Mouse (Mus musculus) adrenal gland, postnatal 10 days (tissue): ENCODE data around the gene Gm11549. TPM values are rescaled to one million over a fixed set of nuclear protein-coding genes. Genes with fewer than 3 reads are reported as not detected.

Experiments
- DNase-seq: peaks from one replicate; pipeline ENCODE4 v3.0.0; 2021; ENCODE audit warnings: mixed read lengths
- long read RNA-seq, 2 experiments: library from polyadenylated mRNA; stranded (forward); transcript quantifications; one replicate each; pipeline ENCODE4 v2.0.0; 2021
- total RNA-seq, 2 experiments: library from RNA; stranded (reverse); gene quantifications; 2 replicates each; pipeline ENCODE4 v1.2.3; 2021

The Gm11549 gene
- total RNA-seq, result under 1 TPM; 0.09 to 0.70 TPM
- long read RNA-seq, experiment 1, partial matches to known transcripts, result 0 of 1 reads
- long read RNA-seq, experiment 1, other reads (novel, unspliced or antisense), result 0 of 1 reads
- long read RNA-seq, experiment 2, result 0 reads

DNA sequence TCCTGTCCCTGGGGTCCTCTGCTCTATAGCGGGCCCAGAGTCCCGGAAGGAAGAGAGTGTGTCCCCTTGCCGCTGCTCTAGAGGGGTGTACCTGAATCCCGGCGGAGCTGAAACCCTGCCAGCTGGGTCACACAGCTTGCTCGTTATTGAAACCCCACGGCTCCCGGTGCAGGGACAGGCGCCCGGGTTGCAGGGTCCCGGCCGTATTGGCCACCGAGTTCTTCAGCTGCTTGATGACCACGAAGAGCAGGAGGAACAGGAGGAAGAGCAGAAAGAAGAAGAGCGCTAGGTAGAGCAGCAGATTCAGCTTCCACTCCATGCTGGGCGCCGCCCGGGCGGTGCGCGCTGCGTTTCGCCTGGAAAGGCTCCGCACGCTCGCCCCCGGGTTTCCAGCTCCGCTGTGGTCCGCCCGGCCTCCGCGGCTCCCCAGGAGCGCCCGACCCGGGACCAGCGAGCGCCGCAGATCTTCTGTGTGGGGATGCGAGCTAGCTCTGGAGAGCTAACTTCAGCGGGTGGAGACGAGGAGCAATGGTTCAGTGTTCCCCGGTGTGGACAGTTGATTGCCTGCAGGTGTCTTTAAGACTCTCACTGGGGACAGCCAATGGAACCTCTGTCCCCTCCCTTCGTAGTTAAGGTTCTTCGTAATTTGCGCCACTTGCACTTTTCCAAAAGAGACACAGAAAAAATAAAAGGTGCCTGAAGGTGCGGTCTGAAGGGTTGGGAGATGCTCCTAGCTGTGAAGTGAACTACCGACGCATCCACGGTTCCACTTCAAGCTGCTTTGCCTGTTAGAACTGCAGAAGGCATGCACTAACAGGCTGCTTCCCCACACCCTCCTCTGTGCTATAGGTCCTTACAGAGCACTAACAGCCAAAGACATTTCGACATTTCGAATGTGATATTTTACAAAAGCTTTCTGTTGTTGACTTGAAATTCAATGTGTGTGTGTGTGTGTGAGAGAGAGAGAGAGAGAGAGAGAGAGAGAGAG lies at the start of gene Gm11549:
Gene Gm11549, minus strand, starts transcription at position 741 of the 988 bp plus-strand sequence.
- peak; percentile 43 for DNase-seq

DNA sequence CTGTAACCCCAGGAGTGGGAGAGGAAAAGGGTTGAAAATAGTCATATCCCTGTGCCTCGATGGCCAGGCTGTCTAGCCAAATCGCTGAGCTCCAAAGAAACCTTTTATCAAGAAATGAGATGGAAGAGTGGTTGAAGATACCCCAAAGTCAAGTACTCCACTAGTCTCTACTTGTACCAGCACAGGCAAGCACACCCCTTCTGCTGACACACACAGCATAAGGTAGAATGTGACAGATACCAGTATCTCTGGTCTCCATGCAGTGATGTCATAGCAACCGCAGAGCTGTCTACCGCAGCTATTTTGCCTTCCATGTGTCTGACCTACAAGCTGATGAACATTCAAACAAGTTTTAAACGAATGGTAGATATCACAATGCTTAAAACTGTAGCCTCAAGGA lies 48.2 kb upstream of the Gm11549 start:
- DNase-seq, result no peak

DNA sequence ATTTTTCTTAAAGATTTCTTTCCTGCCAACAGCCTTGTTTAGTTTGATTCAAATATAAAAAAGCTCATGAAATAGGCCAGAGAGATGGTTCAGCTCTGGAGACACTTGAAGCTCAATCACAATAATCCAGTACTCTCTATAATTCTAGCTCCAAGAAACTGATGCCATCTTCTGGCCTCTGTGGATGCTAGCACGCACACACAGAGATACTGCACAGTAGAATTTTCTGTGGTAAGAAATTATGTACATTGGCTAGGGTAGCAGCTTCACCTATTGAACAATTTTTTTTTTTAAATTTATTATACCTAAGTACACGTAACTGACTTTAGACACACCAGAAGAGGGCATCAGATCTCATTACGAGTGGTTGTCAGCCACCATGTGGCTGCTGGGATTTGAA lies 42.1 kb upstream of the Gm11549 start:
- DNase-seq, result no peak

DNA sequence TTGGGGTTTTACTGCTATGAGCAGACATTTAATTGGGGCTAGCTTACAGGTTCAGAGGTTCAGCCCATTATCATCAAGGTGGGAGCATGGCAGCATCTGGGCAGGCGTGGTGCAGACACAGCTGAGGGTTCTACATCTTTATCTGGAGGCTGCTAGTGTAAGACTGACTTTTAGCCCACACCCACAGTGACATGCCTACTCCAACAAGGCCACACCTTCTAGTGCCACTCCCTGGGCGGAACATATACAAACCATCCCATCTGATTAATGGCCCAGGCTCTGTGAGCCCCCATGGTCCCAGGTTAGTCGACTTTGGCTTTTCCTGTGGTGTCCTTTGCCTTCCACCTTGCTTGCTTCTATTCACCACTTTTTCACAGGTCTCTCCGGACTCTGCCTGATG lies 38.0 kb upstream of the Gm11549 start:
- no peak for DNase-seq

DNA sequence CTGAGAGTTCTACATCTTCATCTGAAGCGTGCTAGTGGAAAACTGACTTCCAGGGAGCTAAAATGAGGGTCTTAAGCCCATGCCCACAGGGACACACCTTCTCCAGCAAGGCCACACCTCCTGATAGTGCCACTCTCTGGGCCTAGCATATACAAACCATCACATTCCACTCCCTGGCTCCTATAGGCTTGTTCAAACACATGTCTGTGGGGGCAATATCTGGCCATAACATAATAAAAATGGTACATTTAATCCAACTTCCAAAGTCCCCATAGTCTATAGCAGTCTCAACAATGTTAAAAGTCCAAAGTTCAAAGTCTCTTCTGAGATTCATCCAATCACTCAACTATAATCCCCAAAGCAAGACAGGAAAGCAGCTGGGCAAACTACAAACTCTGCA lies 36.0 kb upstream of the Gm11549 start:
- DNase-seq, result no peak

DNA sequence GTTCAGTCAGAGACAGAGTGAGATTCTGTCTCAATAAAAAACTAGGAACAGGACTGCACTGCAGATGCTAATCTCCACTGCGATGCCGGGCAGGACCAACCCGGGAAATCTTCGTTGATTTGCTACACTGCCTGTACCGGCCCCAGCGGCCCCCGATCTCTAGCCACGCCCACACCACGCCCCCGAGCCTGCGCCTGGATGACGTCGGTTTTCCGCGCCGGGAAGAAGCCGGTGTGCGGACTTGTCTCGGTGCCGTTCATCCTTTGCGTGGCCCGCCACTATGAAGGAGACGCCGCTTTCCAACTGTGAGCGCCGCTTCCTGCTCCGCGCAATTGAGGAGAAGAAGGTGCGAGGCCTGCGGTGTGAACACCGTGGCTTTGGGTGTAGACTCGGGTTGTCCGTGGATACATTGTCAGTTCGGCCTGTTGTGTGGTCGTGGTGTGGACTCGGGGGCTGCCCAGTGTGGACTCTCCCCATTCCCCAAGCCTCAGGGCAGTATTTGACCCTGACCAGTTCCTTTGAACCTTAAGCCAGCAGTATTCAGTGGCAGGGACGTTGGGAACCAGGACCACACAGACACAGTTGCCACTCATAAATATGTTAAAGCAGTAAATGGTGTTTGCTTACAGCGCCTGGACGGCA lies 30.9 kb upstream of the Gm11549 start, which contains the start of gene Exosc9:
Gene Exosc9, plus strand, starts transcription at position 201 of the 642 bp plus-strand sequence.
- peak; percentile 98 for DNase-seq

DNA sequence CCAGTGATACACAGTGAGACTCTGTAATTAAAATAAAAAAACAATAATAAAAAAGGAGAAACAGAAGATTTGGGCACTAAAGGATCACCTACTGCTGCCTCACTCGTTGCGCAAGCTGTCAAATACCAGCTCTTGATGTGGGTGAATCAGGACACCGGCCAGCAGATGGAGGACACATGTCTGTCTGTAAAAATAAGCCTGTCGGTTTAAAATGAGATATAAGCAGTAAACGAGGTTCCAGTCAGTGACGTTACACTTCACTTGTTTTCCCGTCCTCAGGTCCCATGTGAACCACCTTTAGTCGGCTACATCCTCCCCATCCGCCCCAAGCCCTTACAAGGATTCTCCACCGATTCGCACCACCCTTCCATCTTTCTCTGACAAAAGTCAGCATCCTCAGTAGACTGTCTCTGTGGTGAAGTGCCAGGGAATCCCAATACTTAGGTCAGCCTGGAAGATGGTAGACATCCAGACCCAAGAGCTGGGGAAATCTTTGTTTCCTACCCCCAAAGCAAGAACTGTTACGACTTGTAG lies 30.3 kb upstream of the Gm11549 start:
- DNase-seq, result peak; percentile 18

DNA sequence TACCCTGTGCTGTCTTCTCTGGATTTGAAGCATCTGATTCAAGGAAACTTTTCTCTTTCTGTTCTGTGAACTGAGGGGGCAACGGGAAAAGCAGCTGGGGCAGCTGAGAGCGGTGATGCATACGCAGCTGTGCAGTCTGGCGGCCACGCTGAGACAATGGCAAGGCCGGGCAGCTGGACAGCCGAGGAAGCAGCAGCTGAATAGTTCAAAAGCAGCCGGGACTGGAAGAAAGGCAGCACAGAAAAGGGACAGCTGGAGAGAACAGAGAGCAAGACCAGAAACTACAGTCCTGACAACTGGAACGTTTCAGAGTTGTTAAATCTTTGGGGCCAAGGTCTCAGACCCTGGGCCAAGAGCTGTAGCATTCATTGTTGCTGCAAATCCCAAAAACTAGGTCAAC lies 29.7 kb upstream of the Gm11549 start:
- peak; percentile 21 for DNase-seq

DNA sequence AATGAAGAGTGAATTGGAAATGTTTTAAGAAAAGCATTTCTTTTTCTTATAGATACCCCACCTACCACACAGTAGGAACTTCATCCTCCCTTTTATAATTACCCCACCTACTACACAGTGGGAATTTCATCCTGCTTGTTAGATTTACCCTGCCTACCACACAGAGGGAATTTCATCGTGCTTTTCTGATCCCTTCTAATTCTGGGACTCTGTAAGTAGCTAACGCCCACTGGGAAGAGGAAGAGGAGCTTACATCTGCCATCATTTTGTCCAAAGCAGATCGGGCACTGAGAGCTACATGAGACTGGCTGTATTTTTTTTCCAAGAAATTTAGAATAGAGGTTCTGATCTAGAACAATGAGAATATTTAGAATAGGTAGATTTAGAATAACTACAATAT lies 23.3 kb upstream of the Gm11549 start:
- DNase-seq, result no peak

DNA sequence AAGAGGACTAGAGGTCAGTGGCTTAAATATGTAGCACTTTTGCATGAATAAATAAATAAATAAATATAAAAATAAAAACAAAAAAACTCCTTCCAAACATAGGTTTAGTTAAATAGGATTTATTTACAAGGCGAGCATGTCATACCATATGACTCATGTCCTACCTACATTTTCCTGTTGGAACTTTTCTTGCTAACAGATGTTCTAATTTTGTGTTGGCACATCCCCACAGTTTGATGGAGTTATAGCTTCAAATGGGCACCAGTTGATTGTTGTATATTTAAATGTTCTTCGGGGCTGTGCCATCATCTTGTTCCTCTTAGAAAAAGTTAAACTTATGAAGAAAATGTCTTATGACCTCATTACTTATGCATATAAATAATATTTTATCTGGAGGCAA lies 19.8 kb upstream of the Gm11549 start:
- no peak for DNase-seq

DNA sequence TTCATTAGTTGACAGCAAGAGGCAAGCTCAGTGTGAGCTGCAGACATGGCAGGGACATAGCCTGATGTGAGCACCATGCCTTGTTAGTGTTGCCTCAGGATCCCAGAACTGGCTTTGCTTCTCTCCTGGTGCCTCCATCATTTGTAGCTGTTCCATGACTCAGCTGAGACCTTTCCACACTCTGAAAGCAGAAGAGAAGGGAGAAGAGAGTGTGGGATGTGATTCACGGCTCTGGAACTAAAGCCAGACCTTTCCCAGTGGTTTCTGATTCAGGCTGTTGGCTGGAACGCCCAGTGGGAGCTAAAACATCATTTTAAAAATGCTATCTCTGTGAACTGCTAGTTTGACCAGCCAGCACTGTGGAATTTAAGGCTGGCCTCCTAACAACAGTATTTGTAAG lies 19.1 kb upstream of the Gm11549 start:
- no peak for DNase-seq

DNA sequence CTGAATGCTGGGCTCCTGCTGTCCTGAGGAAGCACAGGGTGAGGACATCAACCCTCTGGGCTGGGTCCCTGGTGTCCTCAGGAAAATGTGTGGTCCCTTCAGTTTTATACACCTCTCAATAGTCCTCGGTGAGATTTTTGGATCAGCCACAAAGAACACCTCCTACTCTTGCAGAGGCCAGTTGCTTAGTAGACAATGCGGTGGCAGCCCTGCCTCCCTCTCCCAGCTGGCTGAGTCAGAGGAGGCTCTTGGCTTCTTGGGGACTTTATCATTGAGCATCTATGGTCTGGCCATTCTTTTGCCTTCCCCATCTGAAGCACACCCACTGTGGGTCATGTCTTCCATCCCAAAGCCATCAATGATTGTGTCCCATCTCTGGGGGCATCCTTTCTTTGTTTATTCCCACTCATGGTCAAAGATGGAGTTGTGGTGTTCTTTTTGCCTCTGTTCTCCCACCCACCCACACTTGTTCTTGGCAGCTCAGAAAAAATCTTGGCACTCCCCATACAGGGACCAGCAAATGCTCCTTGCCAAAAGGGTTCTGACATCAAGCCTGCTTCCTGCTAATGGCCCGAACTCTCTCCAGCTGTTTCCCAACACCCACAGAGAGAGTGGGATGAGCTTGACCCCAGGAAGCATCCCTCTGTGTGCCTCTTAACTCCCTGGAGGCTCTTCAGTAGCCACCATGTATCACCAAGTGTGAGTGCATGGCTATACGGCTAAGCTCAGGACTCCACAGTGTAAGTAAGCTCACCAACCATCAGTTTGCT lies 16.3 kb upstream of the Gm11549 start:
- no peak for DNase-seq

DNA sequence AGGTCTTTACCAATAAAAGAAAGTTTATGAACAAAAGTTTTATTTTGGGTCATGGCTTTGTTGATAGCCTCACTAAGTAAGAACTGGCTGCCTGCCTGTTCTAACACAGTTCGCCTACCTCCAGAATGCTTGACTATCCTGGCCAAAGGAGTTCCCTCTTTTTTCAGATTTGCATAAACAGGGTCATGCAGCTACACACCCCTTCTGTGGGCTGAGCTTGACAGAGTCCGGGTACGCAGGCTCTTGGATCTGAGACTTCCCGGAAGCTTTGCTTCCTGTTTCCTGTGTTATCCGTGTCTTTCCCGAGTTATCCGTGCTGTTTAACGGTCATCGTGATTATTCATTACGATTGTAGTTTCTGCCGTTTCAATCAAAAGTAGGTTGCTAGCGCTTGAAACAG lies 14.4 kb upstream of the Gm11549 start:
- no peak for DNase-seq

DNA sequence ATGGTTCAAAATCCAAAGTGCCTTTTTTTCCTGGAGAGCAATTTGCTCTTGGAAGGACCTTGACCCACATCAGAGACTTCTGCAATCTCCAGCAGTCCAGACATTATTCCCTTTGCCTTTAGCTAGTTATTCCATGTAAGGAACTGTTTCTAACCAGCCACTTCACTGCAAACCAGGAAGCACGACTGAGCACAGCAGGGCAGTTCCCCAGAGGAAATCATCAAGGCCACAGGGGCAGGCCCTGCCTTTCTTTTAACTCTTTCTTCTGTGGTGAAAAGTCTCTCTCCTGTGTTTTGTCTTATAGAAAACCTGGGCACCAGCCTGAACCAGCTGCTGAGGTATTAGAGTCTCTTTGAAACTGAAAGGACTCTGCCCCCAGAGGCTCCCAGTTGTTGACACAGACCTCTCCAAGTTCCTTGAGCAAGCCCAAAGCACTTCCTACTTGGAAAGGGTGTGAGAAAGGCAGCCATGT lies 11.6 kb upstream of the Gm11549 start:
- DNase-seq, result peak; percentile 40

DNA sequence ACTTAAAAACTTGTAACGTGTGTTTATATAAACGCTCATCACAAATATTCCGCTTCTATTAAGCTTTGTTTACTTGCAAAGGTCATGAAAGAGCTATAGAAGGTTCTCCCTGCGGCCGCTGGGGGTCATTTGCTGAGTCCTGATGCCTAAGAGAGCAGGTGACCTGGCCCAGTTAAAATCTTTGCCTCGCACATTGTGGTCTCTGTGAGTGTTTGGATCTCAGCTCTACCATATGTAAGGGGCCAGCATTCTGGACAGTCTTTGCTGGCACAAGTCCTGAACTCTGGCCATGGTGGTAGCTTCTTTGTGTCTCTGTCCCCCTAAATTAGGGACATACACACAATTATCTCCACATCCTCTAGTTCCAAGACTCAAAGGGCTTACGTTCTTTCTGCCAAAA lies 11.1 kb upstream of the Gm11549 start:
- peak; percentile 8 for DNase-seq

DNA sequence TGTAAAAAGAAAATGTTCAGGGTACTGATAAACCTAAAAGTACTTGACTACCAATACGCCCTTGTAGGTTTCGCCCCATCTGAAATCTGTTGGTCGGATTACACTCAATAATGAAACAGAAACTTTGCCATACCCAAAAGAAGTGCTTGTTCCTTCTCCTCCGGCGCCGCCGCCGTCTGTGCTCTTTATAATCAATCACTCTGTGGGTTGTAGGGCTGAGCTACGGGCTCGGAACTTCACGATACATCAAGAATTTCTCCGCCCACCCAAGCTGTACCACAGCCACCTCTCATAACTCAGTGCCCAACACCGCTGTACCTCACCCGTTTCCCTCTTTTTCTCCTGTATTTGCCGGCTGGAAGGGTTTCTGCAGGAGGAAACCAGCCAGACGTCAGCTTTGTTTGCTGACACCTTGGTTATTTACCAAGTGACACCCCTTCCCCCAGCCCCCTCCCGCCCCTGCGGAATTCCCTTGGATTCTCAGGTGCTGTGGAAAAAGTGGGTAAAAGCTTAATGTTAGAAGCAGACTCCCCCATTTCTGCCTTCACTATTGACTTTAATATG lies 10.4 kb upstream of the Gm11549 start:
- DNase-seq, result peak; percentile 13

DNA sequence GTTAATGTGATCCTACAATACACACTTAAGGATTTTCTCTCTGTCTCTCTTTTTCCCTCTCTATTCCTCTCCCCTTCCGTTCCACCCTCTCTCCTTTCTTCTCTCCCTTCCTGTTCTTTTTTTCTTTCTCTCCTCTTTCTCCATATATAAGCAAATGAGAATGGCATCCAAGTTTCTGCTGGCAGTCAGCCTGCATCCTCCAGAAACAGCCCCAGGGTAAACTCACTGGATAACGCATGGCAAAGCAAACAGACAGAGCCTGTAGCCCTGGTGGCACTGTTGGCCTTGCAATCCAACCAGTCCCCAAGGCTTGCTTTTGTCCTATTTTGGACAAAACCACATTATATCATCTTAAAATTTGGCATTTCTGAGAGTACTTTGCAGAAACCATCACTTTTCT lies 9.6 kb upstream of the Gm11549 start:
- DNase-seq, result no peak

DNA sequence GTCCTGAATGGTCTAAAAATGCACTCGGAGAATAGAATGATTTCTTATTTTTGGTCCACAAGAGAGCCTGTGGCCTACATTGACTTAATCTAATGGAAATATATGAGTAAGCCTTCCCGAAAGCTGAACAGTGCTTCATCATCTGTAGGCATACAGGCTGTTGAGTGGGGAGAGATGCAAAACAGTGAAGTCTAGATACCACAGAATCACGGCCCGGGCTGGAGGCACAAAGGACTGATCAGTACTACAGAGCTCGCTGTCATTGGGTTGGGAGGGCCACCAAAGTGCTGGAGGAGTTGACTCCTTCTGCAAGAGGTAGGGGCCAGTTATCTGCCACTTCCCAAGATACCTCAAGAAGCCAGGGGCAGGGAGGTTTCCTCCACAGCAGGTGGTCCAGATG lies 9.2 kb upstream of the Gm11549 start:
- DNase-seq, result no peak

DNA sequence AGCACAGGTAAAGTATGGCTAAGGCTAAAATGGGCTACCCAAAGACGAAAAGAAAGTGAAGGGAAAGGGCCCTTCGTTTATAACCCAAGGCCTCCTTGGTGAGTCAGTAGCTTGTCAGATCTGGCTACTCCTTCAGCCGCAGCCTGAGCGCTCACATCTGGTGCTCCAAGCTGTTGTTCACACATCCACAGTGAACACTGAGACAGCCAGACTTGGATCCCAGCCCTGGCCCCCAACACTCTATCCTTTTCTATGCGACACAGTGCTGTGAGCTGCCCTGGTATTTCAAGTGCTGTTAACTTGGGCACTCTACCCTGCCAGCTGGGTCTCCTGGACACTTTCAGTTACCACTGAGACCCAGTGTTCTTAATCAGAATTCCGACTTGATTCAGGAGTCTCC lies 8.7 kb upstream of the Gm11549 start:
- no peak for DNase-seq

DNA sequence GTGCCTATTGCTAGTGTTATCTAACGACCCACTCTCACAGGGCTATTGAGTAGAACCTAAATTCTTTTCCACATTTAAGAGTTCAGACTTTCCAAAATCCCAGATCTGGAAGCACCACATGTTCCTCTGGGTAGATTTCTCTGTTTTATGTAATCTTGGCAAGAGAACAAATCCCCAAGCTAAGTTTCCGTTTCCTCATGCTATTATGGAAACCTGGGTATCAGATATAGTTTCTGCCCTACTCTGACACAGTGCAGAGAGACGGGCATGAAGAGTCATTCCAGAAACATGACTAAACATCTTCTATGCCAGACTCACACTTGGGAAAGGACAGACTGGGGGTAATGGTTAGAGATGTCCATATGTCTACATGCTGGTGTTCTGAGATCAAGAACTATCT lies 2.9 kb upstream of the Gm11549 start:
- no peak for DNase-seq

DNA sequence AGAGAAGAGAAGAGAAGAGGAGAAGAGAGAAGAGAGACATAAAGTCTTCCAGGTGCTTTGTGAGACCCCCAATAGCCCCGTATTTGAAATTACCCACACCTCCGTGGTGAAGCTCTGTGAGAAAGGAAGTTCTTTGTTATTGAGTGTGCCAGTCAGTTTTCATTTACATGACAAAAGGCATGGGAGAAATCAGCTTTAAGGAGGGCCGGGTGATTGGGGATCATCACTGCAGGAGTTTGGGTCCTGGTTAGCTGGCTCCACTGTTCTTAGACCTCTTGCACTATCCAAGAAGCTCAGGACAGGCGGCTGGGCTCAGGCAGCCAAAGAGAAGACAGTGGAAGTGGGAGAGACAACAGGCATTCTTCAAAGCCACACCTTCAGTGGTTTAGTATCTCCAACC lies 524 bp upstream of the Gm11549 start:
- DNase-seq, result no peak

DNA sequence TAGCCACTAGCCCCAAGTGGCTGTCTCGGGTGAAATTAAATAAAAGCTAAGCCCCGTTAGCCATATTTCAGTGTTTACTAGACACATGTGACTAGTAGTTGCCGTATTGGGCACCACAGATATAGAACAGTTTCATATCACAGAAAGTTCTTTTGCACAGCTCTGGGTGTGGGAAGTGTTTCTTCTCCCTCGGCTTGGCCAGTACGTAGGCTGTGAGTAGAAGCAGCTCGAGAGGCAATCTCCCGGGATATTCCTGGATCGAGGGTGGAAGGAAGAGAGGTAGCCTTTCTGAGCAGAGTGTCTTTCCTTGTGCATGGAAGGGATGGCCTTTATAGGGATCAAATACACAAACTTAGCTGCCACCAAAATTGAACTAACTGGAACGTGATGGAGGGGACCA lies 5.4 kb downstream of the Gm11549 start:
- no peak for DNase-seq
